Mouse (Mus musculus): ENCODE data around the gene Fam172a.

DNA sequence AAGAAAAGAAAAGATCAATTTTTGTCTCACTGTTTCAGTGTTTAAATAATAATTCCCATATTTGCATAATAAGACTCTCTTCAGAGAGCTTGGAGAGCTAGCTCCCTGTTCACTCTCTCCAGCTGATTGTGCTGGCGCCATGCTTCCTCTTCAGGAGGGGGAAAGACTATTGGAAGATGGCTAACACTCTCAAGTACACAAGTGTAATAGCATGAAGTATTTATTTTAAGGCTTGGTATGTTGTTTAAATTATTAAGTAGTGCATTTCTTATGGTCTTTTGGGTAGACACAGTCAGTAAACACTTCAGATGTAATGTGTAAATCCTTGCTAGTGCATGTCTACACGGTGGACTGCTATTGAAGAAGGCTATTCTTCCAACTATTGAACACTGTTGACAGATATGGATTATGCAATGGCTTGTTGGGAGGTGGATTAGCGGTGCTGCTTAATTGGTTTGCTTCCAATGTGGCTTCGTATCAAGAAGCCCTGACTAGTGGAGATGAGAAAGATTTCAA is 422.1 kb downstream of the Fam172a start:
- TF ChIP-seq EP300 (IDR thresholded peaks at IDR 0.05; ENCODE audit: low read depth) (no peak), CTCF (IDR thresholded peaks at IDR 0.05; ENCODE audit: low read depth) (no peak)

Data from liver, postnatal 0 days (tissue).